Mouse (Mus musculus): ENCODE measurements around the gene Rapgef1.
A peak's percentile ranks its signal among the peaks of the same experiment; 100 is the strongest.

DNA sequence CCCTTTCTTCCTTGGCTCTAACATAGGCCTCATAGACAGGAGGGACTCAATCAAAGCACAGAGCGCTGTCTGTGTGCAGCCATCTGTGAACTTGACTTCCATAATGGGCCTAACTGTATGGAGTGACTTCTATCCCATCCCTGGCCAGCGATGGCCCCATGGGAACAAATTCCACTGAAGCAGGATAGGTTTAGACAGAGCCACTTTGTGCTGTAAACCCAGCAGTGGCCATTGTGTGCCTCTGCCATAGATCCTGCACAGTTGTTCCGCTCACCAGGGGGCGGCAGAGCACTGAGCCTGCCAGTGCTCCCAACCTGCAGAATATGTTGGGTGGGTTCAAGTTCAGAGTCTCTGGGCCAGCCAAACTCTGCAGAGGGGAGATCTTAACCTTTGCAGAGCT, 88.2 kb downstream of the Rapgef1 start:
- peak; percentile 25; the same call in 1 of the 2 replicates for TF ChIP-seq CTCF (IDR thresholded peaks at IDR 0.05; ENCODE audit: insufficient read depth, low read length)
- no peak for TF ChIP-seq POLR2A (IDR thresholded peaks at IDR 0.05; ENCODE audit: borderline replicate concordance, extremely low read depth, low read depth, low read length)
